Mouse (Mus musculus): ENCODE measurements around the gene Ppard. TPM values are rescaled to one million over a fixed set of nuclear protein-coding genes. Genes with fewer than 3 reads are reported as not detected.

Ppard gene
- 1.7 and 2.4 TPM in 2 replicates for polyA plus RNA-seq (2015; fragmentation: Nextera tagmentation; extraction: Ambion mirVana)

GRCm38 (mm10) chr17:28232475-28233060 is at the start of gene Ppard:
Ppard (plus strand) TSS chr17:28232700.

GRCm38 (mm10) chr17:28207591-28208313 is 24.7 kb upstream of the Ppard start, which contains the start of gene Def6:
Def6 (plus strand) TSS chr17:28207778.

GRCm38 (mm10) chr17:28313212-28313879 is 80.8 kb downstream of the Ppard start, which contains the start of gene Fance:
Fance (plus strand) TSS chr17:28313519.

GRCm38 (mm10) chr17:28328366-28328928 is 95.9 kb downstream of the Ppard start, which contains the start of gene Rpl10a:
Rpl10a (plus strand) TSS chr17:28328471.

GRCm38 (mm10) chr17:28350466-28351352 is 118.2 kb downstream of the Ppard start, which contains the start of gene Tead3:
Tead3 (minus strand) TSS chr17:28350817.

Other genes starting within 250 kb of the Ppard start
- 1.7 and 1.9 TPM in 2 replicates for gene Tcp11, start 152.1 kb upstream of the Ppard start, polyA plus RNA-seq (2015; fragmentation: Nextera tagmentation; extraction: Ambion mirVana)
- gene Scube3, start 90.6 kb upstream of the Ppard start, polyA plus RNA-seq (2015; fragmentation: Nextera tagmentation; extraction: Ambion mirVana) = 2.2 and 2.4 TPM in 2 replicates
- gene Zfp523, start 55.6 kb upstream of the Ppard start, polyA plus RNA-seq (2015; fragmentation: Nextera tagmentation; extraction: Ambion mirVana) = 38.0 and 48.7 TPM in 2 replicates
- gene Def6, start 24.9 kb upstream of the Ppard start, polyA plus RNA-seq (2015; fragmentation: Nextera tagmentation; extraction: Ambion mirVana) = 8.6 and 11.8 TPM in 2 replicates
- 26.3 and 29.9 TPM in 2 replicates for gene Fance, start 80.8 kb downstream of the Ppard start, polyA plus RNA-seq (2015; fragmentation: Nextera tagmentation; extraction: Ambion mirVana)
- gene Rpl10a, start 95.8 kb downstream of the Ppard start, polyA plus RNA-seq (2015; fragmentation: Nextera tagmentation; extraction: Ambion mirVana) = 365 and 370 TPM in 2 replicates
- 1.6 and 1.8 TPM in 2 replicates for gene Tead3, start 118.1 kb downstream of the Ppard start, polyA plus RNA-seq (2015; fragmentation: Nextera tagmentation; extraction: Ambion mirVana)
- gene Tulp1, start 132.5 kb downstream of the Ppard start, polyA plus RNA-seq (2015; fragmentation: Nextera tagmentation; extraction: Ambion mirVana) = 1.1 and 1.2 TPM in 2 replicates

Measured in neural tube, postnatal 0 days (tissue).